Mouse (Mus musculus) forelimb bud, embryonic 11.5 days (tissue): ENCODE data around the gene Vstm2a.

Experiments
- DNase-seq: peaks from one replicate; pipeline ENCODE4 v3.0.0-alpha.2; 2012; ENCODE audit warnings: low read depth, low spot score

The Vstm2a gene

GRCm38 (mm10) chr11:16439548-16440251, 182.2 kb downstream of the Vstm2a start:
- no peak for DNase-seq
